Mouse (Mus musculus) regulatory T cell (primary cell): ENCODE data around the gene Appl2.

ENCODE experiments used
- in situ Hi-C: fragments of 300-600 bp; cut with MboI, MseI; formaldehyde crosslinking; loops from one replicate; pipeline ENCODE4 v1.15.1; 2025; ENCODE audit warnings: high pct_unique_total_duplicates

Gene Appl2

DNA sequence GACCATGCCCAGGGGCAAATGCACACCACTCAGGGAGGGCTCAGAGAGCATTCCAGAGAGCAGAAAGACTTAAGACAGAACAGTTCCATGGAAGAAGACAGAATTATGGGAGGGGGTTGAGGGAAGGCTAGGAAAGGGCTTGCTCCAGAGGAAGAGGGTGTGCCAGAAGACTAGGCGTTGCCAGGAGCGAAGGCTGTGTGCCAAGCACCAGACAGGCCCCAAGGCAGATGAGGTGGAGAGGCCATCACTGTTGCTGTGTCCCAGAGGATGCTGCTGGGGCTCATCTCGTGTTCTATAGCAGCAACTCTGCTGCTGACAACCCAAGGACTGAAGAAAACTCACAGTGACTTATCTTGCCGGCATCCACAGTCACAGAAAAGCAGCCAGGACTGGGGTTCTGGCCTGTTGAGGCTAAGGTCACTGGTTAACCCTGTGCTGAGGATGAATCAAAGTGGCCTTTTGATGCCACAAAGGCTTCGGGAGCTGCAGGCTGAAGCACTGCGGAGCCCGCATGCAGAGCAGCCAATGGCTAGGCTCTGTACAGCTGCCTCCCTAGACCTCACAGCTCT is 15.6 kb downstream of the Appl2 start:
- in situ Hi-C loops, result loop anchor here (10.0 kb wide), 1 partner anchor 1842 kb away; no protein-coding TSS in a partner anchor

DNA sequence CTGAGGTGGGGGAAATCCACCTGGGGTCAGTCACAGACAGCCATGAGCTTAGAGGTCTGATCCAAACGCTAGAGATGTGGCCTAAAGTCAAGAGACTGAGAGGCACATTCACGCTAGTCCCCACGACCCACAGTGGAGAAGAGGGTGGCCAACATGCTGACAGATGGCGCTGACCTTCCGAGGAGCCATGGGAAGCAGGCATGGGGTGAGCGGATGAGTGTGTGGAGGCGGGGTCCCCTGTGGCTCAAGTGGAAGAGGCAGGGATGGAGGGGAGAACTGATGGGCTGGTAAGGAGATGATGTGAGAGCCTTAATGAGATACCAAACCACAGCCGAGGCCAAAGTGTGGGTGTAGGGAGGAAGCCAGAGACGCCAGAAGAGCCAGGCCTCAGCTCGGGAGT is 16.8 kb downstream of the Appl2 start:
- in situ Hi-C loops, result loop anchor here (10.0 kb wide), 1 partner anchor 1843 kb away; no protein-coding TSS in a partner anchor

DNA sequence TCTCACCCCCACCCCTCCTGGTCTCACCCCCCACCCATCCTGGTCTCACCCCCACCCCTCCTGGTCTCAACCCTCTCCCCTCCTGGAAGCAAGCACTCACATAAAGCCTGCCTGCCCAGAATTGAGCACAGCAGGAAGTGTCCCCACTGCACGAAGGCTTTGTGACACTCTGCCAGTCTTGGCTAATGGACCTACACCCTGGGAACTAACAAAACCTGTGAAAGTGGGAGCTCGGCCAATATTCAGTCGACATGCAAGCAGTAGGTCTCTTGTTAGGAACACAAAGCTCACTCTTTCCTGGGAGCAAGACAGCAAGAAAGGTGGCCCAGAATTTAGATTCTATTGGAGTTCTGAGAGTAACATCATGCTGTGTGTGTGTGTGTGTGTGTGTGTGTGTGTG is 17.6 kb downstream of the Appl2 start:
- in situ Hi-C loops, result loop anchor here (10.0 kb wide), 1 partner anchor 1844 kb away; no protein-coding TSS in a partner anchor

DNA sequence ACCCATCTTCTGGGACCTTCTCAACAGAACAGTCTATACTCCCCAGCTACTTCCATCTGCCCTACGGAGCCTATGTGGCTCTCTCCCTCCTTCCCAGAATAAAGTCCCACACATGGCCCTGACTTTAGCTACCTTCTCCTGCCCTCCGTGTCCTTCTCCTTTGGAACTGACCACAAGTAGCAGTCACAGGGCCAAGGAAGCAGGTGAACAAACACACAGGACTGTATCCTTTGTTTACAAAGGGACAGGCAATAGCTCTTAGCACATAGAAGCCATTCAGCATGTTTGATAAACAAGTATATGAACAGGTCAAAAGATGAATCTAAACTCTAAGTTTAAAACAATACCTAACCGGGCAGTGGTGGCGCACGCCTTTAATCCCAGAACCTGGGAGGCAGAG is 18.7 kb downstream of the Appl2 start:
- in situ Hi-C loops, result loop anchor here (10.0 kb wide), 1 partner anchor 1845 kb away; no protein-coding TSS in a partner anchor

DNA sequence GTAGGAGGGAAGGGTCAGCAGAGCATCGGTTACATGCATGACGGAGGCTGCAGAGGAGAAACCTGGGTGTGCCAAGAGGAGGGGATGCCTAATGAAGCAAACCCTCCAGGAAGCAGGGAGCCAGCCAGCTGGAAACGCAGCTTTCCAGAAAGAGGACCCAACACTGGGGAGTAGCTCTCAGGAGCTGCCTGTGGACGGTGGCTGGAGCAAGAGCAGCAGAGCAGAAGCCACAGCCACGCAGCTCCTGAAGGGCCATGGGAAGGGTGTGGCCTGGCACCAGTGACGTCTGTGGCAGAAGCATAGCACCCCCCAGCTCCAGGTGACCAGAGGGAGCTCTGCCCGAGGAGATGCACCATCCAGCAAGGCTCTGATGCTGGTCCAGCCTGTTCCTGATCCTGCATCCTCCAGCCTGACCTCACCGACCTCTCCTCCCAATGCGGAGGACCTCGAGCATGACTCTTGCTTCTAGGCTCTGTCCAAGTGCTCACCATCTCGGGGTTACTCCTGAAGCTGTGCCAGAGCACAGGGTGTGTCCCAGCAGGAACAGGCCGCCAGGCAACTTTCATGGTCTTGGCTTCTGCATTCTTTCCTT is 19.3 kb downstream of the Appl2 start:
- in situ Hi-C loops, result no loop called here

DNA sequence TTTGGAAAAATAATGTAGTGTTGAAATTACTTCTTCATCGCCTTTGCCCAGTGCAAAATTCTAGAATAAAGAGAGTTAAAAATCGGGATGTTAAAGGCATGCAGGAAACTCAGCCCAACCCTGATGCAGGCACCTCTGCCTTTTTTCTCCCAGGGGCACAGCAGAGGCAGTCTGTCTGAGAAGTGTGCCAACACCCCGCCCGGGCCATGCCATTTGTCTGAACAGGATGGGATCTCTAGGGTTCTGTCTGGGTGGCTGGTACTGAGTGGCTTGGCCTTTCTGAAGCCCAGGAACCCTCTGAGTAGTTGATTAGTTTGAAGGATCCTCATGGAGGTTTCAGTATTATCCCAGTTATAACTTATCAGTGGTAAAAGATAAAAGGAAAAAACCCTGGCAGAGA is 20.3 kb downstream of the Appl2 start:
- in situ Hi-C loops, result no loop called here

DNA sequence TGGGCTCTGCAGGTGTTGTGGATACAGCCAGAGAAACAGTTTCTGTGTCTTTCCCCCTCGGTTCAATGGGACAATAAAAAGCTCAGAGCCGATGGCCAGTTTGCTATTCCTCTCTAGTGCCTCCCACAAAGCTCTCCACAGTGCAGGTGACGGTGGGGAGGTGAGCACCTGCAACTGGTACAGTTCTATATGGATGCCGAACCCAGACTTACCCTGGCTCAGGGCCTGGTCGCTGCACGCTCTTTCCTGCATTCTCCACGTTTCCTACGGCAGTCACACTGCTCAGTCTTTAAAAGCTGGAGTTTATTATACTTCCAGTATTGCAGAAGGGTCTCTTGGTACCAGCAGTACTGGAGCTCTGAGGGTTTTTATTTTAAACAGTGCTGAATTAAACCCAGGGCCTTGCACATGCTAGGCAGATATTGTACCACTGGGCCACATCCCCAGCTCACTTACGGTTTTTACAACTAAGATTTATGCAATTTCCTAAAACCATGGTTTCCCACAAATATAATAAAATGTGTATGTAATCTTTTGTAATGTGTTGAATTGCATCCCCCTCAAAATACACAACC is 21.3 kb downstream of the Appl2 start:
- in situ Hi-C loops, result no loop called here

DNA sequence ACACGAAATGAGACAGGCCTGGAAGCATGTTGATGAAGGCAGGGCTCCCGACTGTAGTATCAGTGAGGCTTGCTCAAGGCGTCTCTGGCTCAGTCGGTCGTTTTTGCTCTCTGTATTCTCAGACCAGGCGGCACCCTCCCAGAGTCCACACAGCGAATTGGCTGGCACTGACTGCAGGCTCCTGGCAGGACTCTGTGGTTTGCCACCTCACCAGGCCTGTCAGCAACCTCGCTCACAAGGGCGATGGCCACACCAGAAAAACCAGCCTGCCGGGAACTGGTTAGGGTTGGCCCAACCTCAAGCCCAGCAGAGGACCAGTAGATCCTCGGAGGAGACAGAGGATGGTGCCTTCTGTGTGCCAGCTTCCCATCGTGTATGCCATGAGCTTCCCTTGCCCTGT is 23.7 kb downstream of the Appl2 start:
- in situ Hi-C loops, result no loop called here

DNA sequence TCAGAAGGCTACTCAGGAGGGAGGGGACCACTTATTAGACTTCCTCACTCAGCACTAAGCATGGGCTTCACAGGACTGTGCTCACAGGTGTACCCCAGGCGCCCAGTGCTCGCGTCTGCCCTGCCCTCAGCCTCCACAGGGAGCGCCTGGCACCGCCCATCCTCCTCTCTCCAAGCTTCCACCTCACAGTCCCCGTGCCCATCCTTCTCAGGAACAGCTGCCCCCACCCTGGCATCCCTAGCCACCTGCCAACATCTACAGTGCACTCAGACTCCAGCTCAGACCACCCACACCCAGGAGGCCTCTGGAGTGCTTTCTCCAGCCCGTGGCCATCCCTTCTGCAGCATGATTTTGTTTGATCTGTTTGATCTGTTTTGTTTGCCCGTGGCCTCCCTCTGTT is 24.5 kb downstream of the Appl2 start:
- in situ Hi-C loops, result no loop called here

DNA sequence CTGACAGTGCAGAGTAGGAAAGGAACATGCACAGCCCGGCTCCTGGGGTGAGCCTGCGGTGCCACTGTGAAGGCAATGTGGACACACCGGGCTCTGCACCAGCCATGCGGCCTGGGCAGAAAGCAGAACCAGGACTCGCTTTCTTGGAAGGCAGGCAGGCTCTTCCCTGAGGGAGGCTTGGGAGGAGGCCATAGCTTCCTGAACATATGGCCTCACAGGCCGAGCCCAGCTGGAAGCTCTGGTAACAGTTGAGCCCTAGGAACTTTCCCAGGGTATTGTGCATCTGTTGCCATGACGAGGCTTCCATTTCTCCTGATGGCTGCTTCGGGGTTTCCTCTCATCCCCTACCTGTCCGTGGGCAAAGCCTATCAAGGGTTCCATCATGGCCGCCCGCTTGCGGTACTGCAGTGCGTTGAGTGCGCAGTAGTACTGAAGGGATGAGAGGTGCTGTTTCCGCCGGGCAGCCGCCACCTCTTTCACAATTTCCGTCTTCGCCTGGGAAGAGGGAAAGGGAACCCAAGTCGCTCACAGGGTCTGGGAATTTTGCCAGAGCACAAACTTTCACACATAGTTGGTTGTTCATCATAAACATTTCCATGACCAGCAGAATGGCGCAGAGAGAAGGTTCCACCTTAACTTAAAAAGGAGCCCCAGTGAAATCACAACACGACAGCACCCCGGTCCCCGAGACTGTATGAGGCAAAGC is 28.0 kb downstream of the Appl2 start:
- in situ Hi-C loops, result no loop called here

DNA sequence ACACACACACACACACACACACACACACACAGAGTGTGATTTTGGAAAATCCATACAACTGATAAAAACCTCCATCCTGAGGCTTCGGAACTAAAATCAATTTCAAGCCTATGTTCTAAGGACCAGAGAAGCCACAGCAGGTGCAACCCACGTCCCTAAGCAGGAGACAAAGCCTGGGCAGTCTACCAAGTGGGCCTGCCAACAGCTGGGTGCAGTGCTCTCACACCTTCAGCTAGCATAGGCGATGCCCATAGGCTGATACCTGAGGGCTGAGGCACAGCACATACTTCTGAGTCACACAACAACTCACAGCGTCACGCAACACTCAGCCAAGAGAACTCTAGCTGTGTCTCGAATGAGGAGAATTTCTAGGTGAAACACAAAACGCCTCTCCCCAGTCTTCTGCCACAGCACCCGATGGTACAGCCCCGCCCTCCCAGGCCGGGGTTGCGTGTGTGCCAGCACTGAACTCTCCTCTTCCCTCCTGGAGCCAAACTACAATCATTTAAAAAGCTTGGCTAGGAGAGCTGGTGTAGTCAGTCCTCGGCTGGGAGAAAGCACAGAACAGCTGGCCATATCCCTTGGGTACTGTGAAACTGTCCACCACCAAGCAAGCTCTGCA is 29.6 kb downstream of the Appl2 start:
- in situ Hi-C loops, result no loop called here

DNA sequence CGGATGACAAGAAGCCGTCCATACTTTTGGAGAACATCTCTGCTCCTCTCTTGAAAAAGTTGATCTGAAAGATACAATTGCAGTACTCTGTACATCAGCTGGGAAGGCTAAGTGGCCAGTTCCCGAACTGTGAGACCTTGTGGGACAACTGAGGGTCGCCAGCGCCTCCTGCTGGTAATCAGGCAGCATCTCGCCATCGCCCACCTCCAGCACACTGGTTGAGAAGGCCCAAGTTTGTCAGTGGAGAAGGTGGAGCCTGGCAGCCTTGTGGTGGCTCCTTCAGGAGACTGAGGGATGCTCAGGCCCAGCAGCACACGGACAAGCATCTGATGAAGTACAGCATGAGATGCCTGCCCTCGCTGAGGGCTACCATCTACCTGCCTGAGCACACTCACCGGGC is 31.2 kb downstream of the Appl2 start:
- in situ Hi-C loops, result no loop called here

DNA sequence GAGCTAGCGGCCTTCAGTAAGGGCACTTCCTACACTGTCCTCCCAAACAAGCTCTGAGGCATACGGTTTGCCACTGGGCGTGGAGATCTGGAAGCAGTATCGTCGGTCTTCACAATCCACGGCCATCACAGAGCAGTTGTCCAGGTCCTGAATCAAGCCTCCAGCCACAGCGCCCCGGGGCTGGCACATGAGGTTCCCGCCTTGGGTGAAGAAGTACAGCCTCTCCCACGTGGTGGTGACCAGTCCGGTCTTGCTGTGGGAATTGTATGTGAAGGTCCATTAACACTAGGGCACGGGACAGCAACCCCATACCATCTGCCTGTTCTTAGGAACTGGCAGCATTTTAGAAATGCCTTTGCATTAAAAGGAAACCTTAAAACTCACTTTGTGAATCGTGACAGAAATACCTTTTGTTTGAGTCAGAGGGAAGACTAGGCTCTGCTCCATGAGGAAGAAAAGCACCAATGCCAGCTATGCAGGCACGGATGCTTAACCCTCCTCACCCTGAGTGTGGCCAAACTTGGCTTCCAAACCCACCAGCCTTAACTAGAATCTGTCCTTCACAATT is 35.8 kb downstream of the Appl2 start:
- in situ Hi-C loops, result no loop called here

DNA sequence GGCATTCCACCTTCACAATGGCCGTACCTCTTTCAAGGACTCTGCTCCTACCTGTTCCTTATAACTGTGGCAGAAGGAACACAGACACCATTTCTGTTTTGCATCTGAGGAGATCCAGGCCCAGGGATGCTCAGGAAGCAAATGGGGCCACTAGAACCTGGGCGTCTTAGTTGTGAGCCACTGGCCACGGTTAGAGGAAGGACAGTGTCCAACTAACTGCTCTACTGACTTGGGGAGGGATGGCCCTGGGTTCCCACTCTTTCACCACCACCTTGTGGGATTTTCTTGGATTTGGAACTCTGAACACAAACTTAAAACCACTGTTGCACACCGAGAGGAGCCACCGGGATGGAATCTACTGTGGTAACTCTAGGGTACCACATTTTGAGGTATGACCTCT is 36.7 kb downstream of the Appl2 start:
- in situ Hi-C loops, result no loop called here

DNA sequence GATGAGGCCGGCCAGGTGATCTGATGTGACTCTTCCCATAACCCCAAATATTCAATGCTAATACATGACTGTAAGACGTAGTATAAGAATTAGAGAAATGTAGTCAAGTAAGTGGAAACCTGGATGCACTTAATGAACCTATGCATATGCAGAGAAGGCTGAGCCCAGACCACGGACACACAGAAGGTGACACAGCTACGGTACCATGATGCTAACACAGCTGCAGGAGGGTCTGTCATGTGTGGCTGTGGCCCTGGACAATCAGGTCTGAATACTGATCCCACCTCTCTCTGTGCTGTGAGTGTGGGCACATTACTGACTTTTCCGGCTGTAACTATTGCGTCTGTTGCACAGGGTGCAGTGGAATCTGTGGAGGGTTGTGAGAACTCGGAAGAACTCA is 38.0 kb downstream of the Appl2 start:
- in situ Hi-C loops, result no loop called here

DNA sequence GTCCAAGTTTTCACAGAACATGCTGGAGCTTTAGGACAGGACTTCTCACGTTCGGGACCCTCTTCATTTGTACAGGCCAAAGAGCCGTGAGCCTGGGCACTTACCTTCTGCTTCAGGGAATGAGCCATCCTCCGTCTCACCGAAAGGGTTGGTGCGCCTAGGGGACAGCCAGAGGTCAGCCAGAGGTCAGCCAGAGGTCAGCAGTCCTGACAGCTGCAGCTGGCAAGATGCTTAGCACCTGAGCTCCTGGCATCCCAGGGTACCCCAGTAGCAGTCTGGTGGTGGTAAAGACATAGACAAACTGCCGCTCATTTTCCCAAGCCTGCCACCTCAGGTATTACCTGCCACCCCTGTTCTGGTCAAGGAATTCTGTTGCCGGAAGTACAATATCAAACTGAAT is 39.9 kb downstream of the Appl2 start:
- in situ Hi-C loops, result no loop called here

DNA sequence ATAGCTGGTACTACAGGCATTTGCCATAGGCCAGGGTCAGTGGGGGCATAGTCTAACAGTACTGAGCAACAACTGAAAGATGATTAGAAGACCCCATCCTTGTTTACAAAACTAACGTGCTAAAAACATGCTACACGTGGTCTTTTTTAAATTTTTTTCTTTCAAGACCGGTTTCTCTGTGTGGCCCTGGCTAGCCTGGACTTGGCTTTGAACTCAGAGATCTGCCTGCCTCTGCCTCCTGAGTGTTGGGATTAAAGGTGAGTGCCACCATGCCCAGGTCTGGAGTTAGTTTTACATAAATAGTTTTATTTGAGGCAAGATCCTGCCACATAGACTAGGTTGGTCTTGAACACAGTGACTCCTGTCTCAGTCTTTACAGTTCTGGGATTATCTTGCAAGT is 41.4 kb downstream of the Appl2 start:
- in situ Hi-C loops, result no loop called here

DNA sequence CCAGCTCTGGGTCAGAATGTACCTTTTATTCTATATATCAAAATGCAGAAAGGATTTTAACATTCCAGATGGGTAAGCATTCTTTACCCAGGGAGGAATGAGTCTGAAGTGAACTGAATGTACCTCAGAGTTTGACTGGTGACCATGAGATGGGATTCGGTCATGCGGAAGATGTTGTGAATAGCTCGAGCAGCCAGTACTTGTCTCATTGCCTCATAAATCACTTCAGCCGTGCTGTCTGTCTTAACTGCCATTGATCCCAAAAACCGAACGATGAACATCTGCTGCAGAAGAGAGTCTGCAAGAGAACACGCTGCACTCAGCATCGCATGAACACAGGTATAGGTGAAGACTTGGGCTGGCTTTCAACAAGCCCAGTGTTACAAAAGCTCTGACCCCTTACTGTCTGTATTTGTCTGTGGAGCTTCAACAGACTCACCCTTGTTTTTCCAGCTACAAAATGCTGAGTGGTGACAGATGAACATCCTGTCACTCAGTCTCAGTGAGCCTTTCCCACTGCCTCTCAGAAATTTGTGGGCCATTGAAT is 42.8 kb downstream of the Appl2 start:
- in situ Hi-C loops, result no loop called here

DNA sequence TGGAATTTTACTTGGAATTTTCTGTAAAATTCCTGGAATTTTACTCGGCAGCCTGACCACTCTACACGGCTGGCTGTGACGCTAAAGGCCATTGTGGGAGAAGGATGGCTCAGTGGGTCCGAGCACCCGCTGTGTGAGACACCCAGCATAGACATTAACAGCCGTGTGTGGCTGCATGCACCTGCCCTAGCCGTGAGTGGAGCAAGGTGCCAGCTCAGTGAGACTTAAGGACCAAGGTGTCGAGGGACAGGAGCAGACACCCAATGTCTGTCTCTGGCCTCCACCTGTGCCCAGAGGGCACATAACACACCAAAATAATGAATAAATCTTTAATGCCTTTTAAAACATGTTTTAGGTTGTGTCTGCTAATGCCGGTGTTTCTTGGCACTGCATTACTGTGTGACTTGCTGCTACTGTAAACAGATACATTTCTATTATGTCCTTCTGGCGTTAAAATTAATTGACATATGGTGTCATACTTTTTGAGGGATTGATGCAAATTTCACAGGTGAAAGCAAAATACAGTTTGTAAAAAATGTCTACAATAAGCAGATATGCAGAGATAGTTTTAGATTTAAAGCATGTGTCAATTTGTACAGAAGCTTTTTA is 44.5 kb downstream of the Appl2 start:
- in situ Hi-C loops, result no loop called here

DNA sequence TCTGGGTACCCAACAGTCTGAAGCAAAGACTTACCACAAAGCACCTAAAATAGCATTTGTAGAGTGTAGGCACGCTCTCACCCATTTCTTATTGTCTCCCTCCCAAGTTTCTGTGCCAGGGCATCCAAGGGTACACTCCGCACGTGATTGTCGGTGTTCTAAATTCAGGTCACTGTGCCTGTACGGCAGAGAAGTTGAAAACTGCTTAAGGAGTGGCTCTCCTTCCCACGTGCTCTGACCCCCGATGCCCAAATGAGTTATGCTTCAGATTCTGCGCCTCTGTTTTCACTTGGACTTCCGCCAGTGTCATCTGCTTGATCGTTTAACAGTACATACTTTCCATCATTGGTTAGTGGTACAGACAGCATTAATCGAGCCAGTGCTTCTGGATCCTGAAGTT is 47.9 kb downstream of the Appl2 start:
- in situ Hi-C loops, result no loop called here

DNA sequence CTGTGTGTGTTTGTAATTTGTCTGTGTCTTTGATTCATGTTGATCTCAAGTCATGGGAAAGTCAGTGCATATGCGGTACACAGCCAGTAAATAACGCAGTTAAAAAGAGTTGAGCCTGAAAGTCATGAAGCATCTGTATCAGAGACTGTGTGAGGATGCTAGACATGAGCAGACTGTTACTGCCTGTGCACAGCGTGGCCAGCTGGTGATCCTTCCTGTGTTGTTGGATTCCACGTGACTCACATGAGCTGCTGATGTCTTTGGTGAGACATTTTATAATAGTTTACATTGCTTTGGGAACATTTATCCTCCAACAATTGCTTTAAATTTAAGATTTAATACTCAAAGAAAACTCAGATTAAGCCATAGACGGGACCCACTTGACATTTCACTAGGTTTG is 54.0 kb downstream of the Appl2 start:
- in situ Hi-C loops, result no loop called here
